ENCODE assay signal across 8 mouse cellular contexts in genomic region chr17:17409601-17410000, GRCm38 (mm10). TPM values are rescaled to one million over a fixed set of nuclear protein-coding genes. Genes with fewer than 3 reads are reported as not detected.
DNase-seq lines count a peak whose midpoint lies in the region; ATAC-seq and TF ChIP-seq lines count a peak whose summit lies in the region.
"Had no signal": no experiment of that assay in that cellular context is flagged by ENCODE, and none has a peak within 500 bp of the region (broad histone marks: within the 10 kb centered on the region; RNA-seq: fewer than 3 reads in every experiment).

No protein-coding gene starts in this region.

- intact Hi-C loops in left cerebral cortex, postnatal 10 days (cut with DNase I): no loop called here
- intact Hi-C loops in left cerebral cortex, postnatal 36 days (cut with DNase I): no loop called here

- H3K27me3 ChIP-seq in forebrain, embryonic 11.5 days (ENCODE audit: control insufficient read depth, insufficient read depth, low read length): no peaks in the 10 kb centered on the region
- H3K27me3 ChIP-seq: liver, embryonic 13.5 days had no signal

- no peaks in the 10 kb centered on the region for H3K9me3 ChIP-seq in forebrain, embryonic 11.5 days (ENCODE audit: control insufficient read depth, low read length)
- H3K9me3 ChIP-seq: liver, embryonic 13.5 days had no signal

- H3K4me2 ChIP-seq in forebrain, embryonic 11.5 days (ENCODE audit: low read depth, low read length, severe bottlenecking): 0 out of 2 replicates have a peak overlapping the region, but pooled peaks have one; percentile 22
- H3K4me2 ChIP-seq: liver, embryonic 13.5 days had no signal

- H3K4me1 ChIP-seq in forebrain, embryonic 11.5 days (replicated peaks; ENCODE audit: control insufficient read depth, insufficient read depth, low read length): peaks cover 15% of the 10 kb centered on the region; the same call in 1 of the 2 replicates
- peaks cover 21% of the 10 kb centered on the region for H3K4me1 ChIP-seq in olfactory bulb, adult 2 months (ENCODE audit: control insufficient read depth, insufficient read depth, low read length)
- H3K4me1 ChIP-seq: liver, embryonic 13.5 days had no signal

- no peak overlapping the region for H3K4me3 ChIP-seq in forebrain, embryonic 11.5 days (ENCODE audit: low read depth, low read length)
- H3K4me3 ChIP-seq in olfactory bulb, adult 2 months (ENCODE audit: insufficient read depth, low read depth, low read length): no peak overlapping the region
- H3K4me3 ChIP-seq: liver, embryonic 13.5 days had no signal

- peak; percentile 44 to 47 for DNase-seq in left cerebral cortex, postnatal 10 days (ENCODE audit: extremely low spot score in 1 of 2, low spot score in 2 of 2)
- DNase-seq in left cerebral cortex, postnatal 36 days (ENCODE audit: low spot score in 2 of 2): no peak
- peak; percentile 71 for DNase-seq in forebrain, embryonic 11.5 days (ENCODE audit: low spot score)
- DNase-seq in layer of hippocampus, postnatal 10 days (ENCODE audit: low spot score in 2 of 2): peak; percentile 37 to 50
- DNase-seq in thymus, postnatal 10 days (ENCODE audit: low spot score in 2 of 2): no peak
- DNase-seq: liver, embryonic 13.5 days had no signal

- no peak for TF ChIP-seq POLR2A in olfactory bulb, adult 2 months (IDR thresholded peaks at IDR 0.05; ENCODE audit: insufficient read depth, low read depth, low read length)

- H3K9ac ChIP-seq in forebrain, embryonic 11.5 days (ENCODE audit: low read length): no peak overlapping the region
- H3K9ac ChIP-seq: liver, embryonic 13.5 days had no signal

- WGBS in forebrain, embryonic 11.5 days: 6% methylated on average over 2 of the region's 2 CpGs
- 29% methylated on average over 2 of the region's 2 CpGs for WGBS in olfactory bulb, adult 2 months

- TF ChIP-seq CTCF in olfactory bulb, adult 2 months (IDR thresholded peaks at IDR 0.05; ENCODE audit: insufficient read depth, low read depth, low read length): 0 out of 2 replicates have a peak, but pooled peaks have one; percentile 16

- ATAC-seq in forebrain, embryonic 11.5 days (replicated peaks; ENCODE audit: low FRiP score): peak; percentile 79
- ATAC-seq in megakaryocyte, adult 5-6 weeks (ENCODE audit: poor library complexity, severe bottlenecking): no peak

- H3K27ac ChIP-seq in forebrain, embryonic 11.5 days (ENCODE audit: low read depth, low read length): peak overlapping the region; percentile 79
- peak overlapping the region; percentile 35 for H3K27ac ChIP-seq in olfactory bulb, adult 2 months (ENCODE audit: insufficient read depth, low read depth, low read length)
- H3K27ac ChIP-seq: liver, embryonic 13.5 days had no signal

- H3K36me3 ChIP-seq in forebrain, embryonic 11.5 days (ENCODE audit: control insufficient read depth, insufficient read depth, low read length): no peaks in the 10 kb centered on the region
- H3K36me3 ChIP-seq: liver, embryonic 13.5 days had no signal

RNA-seq across cellular contexts. Expression of gene Lix1, which starts 7.1 kb away (rescaled TPM):
- 10 to 100 TPM; 62.9 to 65.4 TPM for total RNA-seq in left cerebral cortex, postnatal 10 days (2021)
- 10 to 100 TPM; 64.0 to 72.6 TPM for total RNA-seq in left cerebral cortex, postnatal 36 days (2021)
- polyA plus RNA-seq in forebrain, embryonic 11.5 days (2014; fragmentation: Nextera tagmentation; extraction: Ambion mirVana): 89.3 and 106 TPM in 2 replicates
- 10 to 100 TPM; 77.0 to 78.5 TPM for total RNA-seq in layer of hippocampus, postnatal 10 days (2021)
- not detected in 2 replicates for polyA plus RNA-seq in olfactory bulb, adult 2 months (2012; ENCODE audit: insufficient read depth, insufficient read length, low replicate concordance, missing spikeins)
- total RNA-seq in megakaryocyte, adult 5-6 weeks (2015): not detected in 2 replicates
- total RNA-seq in megakaryocyte, adult 5-6 weeks (2017): not detected in 2 replicates

RNA-seq across cellular contexts. Expression of gene Riok2, which starts 35.5 kb away (rescaled TPM):
- 10 to 100 TPM; 16.4 to 17.0 TPM for total RNA-seq in left cerebral cortex, postnatal 10 days (2021)
- 10 to 100 TPM; 17.2 to 19.0 TPM for total RNA-seq in left cerebral cortex, postnatal 36 days (2021)
- polyA plus RNA-seq in forebrain, embryonic 11.5 days (2014; fragmentation: Nextera tagmentation; extraction: Ambion mirVana): 29.6 and 33.6 TPM in 2 replicates
- total RNA-seq in layer of hippocampus, postnatal 10 days (2021): 10 to 100 TPM; 19.3 to 21.0 TPM
- polyA plus RNA-seq in olfactory bulb, adult 2 months (2012; ENCODE audit: insufficient read depth, insufficient read length, low replicate concordance, missing spikeins): not detected in 2 replicates
- total RNA-seq in megakaryocyte, adult 5-6 weeks (2015): 28.0 and 29.2 TPM in 2 replicates
- total RNA-seq in megakaryocyte, adult 5-6 weeks (2017): 33.7 and 40.5 TPM in 2 replicates

Comparison
In these comparisons a context has a peak if more than half of its experiments do, and no peak if none do; other contexts are left out.
1. DNase-seq: peak in left cerebral cortex, postnatal 10 days (2 of 2), forebrain, embryonic 11.5 days (single experiment) and layer of hippocampus, postnatal 10 days (2 of 2); none in left cerebral cortex, postnatal 36 days (0 of 2) and thymus, postnatal 10 days (0 of 2).
2. RNA of gene Lix1, which starts 7.1 kb away (total RNA-seq): 77.0 to 78.5 TPM in layer of hippocampus, postnatal 10 days, 64.0 to 72.6 TPM in left cerebral cortex, postnatal 36 days and 62.9 to 65.4 TPM in left cerebral cortex, postnatal 10 days; not detected in megakaryocyte, adult 5-6 weeks; every median in the first group is over 10 times any median in the second.